Mouse (Mus musculus): ENCODE results near the gene Rack1.

The Rack1 gene

DNA sequence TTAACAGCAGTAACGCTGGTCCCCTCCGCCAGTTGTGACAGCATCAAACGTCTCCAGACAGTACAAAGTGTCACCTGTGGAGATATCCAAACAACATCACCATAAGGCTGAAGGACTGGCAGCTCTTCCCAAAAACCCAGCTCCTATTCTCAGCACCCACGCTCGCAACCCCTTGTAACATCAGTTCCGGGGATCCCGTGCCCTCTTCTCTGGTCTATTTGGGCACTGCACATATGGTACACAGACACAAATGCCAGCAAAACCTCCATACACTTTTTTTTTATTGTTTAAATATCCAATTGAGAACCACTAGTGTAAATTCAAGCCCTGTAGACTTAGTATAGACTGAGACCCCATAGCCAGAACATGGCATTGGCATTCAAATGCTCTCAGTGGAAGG is 4.9 kb upstream of the Rack1 start:
- no peak for DNase-seq (ENCODE audit: low spot score)

DNA sequence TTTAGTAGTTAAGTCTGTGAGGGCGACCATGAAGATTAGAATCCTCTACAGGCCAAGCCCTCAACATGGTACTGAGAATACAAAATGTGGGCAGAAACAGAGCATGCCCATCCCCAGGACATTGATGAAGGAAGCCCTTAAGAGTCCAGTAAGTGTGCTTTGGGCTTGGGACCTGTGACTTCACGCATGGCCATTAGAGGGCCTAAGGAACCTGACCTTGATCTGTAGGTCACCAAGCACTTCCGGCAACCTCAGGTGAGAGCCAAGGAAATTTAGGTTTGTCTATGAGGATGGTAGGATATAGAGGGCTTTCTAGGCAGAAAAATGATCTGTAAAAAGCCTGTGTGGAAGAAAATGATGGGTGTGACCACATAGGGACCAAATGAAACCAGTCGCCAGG is 3.8 kb upstream of the Rack1 start:
- DNase-seq (ENCODE audit: low spot score), result no peak

GRCm38 (mm10) chr11:48797287-48797686 is 2.8 kb upstream of the Rack1 start:
- no peak for DNase-seq (ENCODE audit: low spot score)

GRCm38 (mm10) chr11:48798308-48798707 is 1.8 kb upstream of the Rack1 start:
- DNase-seq (ENCODE audit: low spot score), result no peak

DNA sequence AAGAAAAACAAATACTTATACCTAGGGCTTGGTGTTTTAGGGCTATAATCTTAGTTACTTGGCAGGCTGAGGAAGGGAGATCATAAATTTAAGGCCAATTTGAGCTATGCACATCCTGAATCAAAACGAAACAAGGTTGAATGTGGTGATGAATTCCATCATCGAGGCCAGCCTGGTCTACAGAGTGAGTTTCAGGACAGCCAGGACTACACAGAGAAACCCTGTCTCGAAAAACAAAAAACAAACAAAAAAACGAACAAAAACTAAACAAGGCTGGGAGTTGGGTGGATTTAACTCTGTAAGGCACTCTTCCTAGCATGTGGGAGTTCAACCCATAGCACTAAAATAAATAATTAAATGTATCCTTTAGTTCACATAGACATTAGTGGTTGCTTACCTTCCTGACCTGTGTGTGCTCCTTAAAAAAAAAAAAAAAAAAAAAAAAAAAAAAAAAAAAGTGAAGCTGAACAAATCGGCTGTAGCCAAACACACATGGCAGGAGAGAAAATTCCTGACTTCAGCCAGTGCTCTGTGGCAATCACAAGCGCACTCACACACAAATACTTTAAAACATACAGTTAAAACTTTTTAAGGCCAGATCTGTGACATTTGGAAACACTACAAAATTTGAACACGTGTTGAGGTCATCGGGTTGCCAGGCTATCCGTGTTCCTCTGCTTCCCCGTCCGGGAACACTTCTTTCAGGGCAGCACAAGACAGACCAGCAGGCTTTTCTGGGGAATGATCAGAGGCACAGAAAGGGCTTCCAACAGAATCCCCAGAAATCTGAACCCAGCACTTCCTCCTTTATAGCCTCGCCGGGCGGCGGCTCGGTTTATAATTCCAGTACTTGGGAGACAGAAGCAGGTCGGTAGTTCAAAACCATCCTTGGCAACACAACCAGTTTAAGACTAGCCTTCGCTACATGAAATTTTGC is 880 bp upstream of the Rack1 start:
- DNase-seq (ENCODE audit: low spot score), result no peak

DNA sequence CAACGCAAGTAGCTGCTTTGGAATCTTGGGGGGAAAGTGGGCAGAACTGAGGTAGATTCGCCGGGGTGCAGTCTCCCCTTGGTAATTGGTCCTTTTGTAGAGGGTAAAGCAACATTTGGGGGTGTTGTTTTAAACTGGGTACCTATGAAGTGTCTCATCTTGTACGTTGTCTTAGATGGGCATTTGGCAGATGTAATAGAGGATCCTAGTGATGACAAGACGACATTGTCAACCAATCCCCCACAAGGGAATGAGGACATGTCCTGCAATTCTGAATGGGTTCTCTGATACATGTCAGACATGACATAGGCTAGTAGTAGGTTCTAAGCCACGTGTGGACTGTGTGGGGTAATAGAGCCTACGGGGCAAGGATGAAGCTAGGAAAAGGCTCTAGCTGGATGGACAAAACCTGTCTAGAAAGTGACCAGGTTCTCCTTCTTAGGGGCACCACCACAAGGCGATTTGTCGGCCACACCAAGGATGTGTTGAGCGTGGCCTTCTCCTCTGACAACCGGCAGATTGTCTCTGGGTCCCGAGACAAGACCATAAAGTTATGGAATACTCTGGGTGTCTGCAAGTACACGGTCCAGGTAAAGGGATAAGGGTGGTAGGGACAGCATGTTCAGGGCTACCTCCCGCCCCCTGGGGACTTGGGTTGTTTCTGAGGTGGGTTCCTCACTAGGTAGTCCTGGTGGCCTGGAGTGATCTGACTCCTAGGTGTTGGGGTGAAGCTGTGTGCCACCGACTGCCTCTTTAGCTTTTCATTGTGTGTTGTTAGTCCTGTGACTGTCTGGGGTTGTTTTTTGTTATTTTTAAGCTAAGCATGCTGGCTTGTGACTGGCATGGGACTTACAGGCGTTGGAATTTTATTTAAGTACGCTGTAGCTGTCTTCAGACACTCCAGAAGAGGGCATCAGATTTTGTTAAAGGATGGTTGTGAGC is 2.0 kb downstream of the Rack1 start:
- no peak for DNase-seq (ENCODE audit: low spot score)

DNA sequence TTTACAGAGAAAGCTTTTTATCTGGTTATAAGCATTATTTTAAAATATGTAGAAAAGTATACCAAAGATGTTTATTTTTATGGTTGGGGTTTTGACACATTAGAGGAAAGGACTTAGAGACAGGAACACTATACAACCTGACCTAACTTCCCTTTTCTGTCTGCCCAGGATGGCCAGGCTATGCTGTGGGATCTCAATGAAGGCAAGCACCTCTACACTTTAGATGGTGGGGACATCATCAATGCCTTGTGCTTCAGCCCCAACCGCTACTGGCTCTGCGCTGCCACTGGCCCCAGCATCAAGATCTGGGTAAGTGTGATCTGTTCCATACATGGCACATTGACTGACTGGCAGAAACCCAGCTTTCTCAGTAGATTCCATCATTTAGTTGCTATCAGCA is 3.9 kb downstream of the Rack1 start:
- DNase-seq (ENCODE audit: low spot score), result no peak

GRCm38 (mm10) chr11:48804922-48805321 is 4.8 kb downstream of the Rack1 start:
- no peak for DNase-seq (ENCODE audit: low spot score)

GRCm38 (mm10) chr11:48806856-48807562 is 6.9 kb downstream of the Rack1 start:
- DNase-seq (ENCODE audit: low spot score), result no peak

DNA sequence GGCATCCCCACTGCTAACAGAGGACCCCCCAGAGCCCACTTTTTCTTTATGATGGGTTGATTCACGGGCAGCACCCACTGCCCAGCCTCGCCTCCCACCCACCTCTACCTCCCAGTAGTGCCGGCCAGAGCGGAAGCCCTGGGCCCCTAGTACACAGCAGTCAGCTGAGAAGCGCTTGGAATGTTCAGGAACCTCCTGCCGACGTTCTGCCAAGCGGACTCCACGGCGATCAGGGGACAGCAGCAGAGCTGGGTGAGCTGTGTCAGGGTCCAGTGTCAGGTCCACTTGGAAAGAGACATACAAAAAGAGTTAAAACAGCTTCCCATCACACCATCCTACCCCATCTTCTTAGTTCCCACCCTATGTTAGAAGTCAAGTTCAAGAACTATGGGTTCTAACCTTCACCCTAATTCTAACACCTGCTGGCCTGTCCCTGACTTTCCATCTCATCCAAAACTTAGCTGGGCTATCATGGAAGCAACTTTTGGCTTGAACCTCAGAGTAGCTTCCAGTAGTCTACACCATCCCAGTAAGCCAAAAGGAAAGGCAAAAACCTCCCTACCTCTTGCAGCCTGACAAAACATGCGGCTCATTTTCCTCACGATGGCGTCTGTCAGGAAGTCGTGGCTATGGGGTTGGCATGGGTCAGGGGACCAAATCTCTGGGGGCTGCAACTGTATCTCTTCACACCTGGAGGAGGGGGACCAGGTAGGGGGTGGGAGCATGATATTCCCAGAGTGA is 7.6 kb downstream of the Rack1 start:
- DNase-seq (ENCODE audit: low spot score), result no peak

- DNase-seq (ENCODE audit: low spot score), result no peak
Measured at GRCm38 (mm10) chr11:48808304-48808646, 8.1 kb downstream of the Rack1 start.

GRCm38 (mm10) chr11:48808737-48809433 is 8.8 kb downstream of the Rack1 start:
- peak; percentile 60 for DNase-seq (ENCODE audit: low spot score)

GRCm38 (mm10) chr11:48809434-48809830 is 9.3 kb downstream of the Rack1 start:
- DNase-seq (ENCODE audit: low spot score), result no peak

DNA sequence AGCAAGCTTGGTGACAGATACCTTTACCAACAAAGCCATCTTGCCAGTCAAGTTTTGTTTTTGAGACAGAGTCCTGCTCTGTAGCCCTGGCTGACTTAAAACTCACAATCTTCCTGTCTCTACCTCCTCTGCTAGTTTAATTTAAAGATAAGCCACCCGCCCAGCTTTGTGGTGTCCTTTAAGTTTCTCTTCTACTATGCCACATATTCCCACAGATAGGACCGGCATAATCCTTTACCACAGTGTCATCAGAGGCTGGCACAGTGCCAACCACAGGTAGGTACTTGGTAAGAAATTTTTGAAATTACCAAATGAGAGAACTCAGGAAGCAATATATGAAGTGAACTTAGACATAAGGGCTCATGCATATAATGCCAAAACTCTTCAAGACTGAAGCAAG is 10.0 kb downstream of the Rack1 start:
- DNase-seq (ENCODE audit: low spot score), result no peak

DNA sequence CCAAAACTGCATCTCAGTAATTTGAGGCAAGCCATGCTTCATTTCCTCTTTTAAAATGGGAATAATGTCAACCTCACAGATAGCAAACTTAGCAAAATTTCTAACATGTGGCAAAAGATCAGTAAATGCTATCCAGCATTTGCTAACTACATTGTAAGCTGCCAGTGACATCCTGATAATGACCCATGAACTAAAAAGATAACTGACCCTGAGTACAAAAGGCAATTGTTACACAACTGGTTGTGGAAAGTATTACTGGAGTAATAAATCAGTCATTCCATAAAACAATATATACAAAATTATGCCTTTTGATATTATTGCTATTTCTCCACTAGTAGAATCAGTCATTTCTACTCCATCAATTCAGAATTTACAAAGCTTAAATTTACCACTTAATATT is 13.7 kb downstream of the Rack1 start:
- DNase-seq (ENCODE audit: low spot score), result no peak

GRCm38 (mm10) chr11:48815851-48816250 is 15.7 kb downstream of the Rack1 start:
- DNase-seq (ENCODE audit: low spot score), result no peak

- DNase-seq (ENCODE audit: low spot score), result no peak
Measured at GRCm38 (mm10) chr11:48816281-48816781, 16.2 kb downstream of the Rack1 start.

GRCm38 (mm10) chr11:48816800-48817665 is 16.9 kb downstream of the Rack1 start, which contains the start of gene Trim41:
Trim41 (minus strand) TSS chr11:48817353.
- DNase-seq (ENCODE audit: low spot score), result peak; percentile 99

GRCm38 (mm10) chr11:48817794-48818193 is 17.7 kb downstream of the Rack1 start:
- no peak for DNase-seq (ENCODE audit: low spot score)

GRCm38 (mm10) chr11:48818346-48818745 is 18.2 kb downstream of the Rack1 start:
- DNase-seq (ENCODE audit: low spot score), result peak; percentile 82

All from urinary bladder, postnatal 14 days (tissue).